Mouse (Mus musculus): ENCODE results near the gene Kdm5b. TPM values are rescaled to one million over a fixed set of nuclear protein-coding genes. Genes with fewer than 3 reads are reported as not detected.
A peak's percentile ranks its signal among the peaks of the same experiment; 100 is the strongest.

Kdm5b gene
- polyA plus RNA-seq, 1 experiment from 2014 or later: 80.8 TPM

DNA sequence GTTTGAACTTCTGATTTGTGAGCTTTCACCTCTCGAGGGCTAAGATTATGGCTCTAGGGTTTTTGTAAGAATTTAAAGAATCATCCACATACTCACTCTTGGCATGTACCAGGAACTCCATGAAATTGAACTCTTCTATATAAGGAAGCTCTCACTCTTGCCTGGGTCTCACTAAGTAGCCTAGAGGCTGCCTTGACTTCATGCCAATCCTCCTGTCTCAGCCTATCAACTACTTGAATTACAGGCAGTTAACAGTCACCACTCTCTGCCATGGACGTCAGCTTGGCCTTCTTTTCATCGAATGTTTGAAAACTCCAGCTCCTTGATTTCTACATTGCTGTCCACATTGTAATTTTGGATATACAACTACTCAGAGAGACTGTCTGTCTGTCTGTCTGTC is 7.6 kb upstream of the Kdm5b start:
- Histone ChIP-seq H3K4me2 (no peak overlapping the region), H3K9me3 (no peaks in the 10 kb centered on the region), H3K36me3 (no peaks in the 10 kb centered on the region), H3K4me1 (peaks cover 16% of the 10 kb centered on the region), H3K9ac (no peak overlapping the region), H3K27ac (no peak overlapping the region), H3K4me3 (no peak overlapping the region), H3K27me3 (no peaks in the 10 kb centered on the region)
- 57% methylated on average over 3 of the region's 3 CpGs for WGBS
- ATAC-seq (ENCODE audit: insufficient number of reproducible peaks, low FRiP score, low TSS enrichment, low read depth): no peak

DNA sequence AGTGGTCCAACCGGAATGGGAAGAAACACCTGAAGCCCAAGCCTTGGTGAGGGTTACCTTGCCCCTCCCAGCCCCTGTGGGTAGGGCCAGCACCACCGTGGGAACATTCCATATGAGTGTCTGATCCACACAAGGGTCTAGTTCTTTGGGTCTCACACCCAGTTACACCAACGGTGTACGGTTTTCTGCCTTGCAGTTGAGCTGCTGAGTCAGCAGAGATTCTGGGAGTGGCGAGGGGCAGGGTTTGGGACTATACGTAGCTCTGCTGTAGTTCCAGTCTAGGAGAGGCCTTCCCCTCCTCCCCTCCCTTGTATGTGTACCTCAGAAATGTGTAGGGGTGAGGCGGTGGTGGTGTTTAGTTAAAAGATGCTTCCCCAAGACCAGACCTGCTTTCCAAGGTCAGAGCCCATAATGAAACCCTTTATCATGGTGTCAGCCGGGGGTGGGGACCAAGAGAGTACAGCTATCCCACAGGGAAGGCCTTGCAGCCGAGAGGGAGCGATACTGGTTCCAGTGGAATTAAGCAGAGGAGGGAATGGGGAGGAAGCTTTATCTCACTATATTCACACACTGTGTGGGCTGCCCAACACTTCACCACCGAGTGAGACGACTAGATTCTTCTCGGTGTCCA is 4.6 kb upstream of the Kdm5b start:
- H3K27me3 ChIP-seq: no peaks in the 10 kb centered on the region
- no peak overlapping the region for H3K9ac ChIP-seq
- 23% methylated on average over 13 of the region's 13 CpGs for WGBS
- H3K36me3 ChIP-seq: no peaks in the 10 kb centered on the region
- peak overlapping the region; percentile 68 for H3K4me3 ChIP-seq
- H3K4me2 ChIP-seq: peak overlapping the region; percentile 84
- no peaks in the 10 kb centered on the region for H3K9me3 ChIP-seq
- no peak; the same call in 1 of the 2 replicates for ATAC-seq (ENCODE audit: insufficient number of reproducible peaks, low FRiP score, low TSS enrichment, low read depth)
- H3K27ac ChIP-seq: peak overlapping the region; percentile 97
- peaks cover 16% of the 10 kb centered on the region for H3K4me1 ChIP-seq

DNA sequence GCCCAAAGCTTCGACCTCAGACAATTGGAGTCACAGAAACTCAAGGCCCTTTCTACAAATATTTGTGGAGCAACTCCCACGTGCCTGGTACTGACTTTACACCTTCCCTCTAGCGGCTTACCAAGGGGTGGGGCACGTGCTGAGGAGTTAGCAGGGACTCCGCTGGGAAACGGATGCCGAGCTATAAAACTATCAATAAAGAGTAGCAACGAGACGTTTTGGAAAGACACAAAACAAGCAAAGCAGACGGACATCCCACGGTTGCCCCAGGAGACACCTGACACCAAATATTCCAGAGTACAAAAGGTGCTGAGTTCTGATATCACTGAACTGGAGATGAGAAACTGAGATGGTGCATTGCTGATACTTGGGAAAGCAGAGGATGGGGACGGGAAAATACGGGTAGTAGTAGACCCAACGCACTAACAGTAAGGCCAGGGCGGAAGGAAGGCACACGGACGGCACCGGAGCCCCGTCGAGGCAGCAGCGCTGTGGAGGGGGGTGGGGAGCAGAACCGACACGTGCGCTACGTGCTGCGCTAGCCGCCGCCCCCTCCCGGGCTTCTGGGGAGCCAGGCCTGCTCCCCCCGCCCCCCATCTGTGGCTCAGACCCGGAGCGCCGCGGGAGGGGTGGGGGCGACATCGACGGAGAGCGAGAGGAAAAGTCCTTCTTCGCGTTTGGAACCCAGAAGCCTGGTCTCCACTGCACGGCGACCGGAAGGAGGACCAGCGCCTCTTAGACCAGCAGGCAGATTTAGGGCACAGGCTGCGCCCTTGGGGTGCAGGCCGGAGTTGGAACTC is 3.9 kb upstream of the Kdm5b start:
- Histone ChIP-seq H3K4me2 (peak overlapping the region; percentile 84), H3K27ac (peak overlapping the region; percentile 97), H3K4me3 (peak overlapping the region; percentile 68), H3K4me1 (peaks cover 16% of the 10 kb centered on the region), H3K36me3 (no peaks in the 10 kb centered on the region), H3K27me3 (no peaks in the 10 kb centered on the region), H3K9me3 (no peaks in the 10 kb centered on the region), H3K9ac (peak overlapping the region; percentile 80)
- ATAC-seq (ENCODE audit: insufficient number of reproducible peaks, low FRiP score, low TSS enrichment, low read depth): peak; percentile 56
- under 1% methylated on average over 46 of the region's 46 CpGs for WGBS

DNA sequence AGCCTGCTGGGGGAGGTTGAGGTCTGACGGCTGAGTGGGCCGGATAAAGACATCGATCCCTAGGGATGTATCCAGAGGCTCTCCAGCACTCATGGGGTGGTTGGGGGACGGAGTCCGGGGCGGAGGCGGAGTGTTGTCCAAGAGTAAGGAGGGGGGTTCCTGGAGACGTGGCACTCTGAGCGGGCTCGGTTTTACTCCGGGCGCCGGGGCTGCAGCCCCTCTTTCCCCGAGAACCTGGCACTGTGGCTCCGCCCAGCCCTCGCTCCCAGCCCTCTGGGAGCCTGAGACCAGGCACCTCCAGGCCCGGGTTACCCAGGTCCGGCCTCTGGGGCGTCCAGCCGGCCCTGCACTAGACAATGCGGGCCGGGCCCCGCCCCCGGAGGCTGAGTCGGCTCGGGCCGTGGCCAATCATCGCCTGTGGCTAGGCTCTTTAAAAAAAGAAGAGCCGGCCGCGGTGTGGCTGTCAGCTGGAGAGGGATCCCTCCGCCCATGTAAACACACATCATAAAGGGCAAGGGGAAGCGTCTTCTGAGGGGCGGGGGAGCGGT is 3.2 kb upstream of the Kdm5b start:
- H3K4me2 ChIP-seq: peak overlapping the region; percentile 84
- H3K9me3 ChIP-seq: no peaks in the 10 kb centered on the region
- peak; percentile 92 for ATAC-seq (ENCODE audit: insufficient number of reproducible peaks, low FRiP score, low TSS enrichment, low read depth)
- no peaks in the 10 kb centered on the region for H3K36me3 ChIP-seq
- no peaks in the 10 kb centered on the region for H3K27me3 ChIP-seq
- peak overlapping the region; percentile 68 for H3K4me3 ChIP-seq
- H3K27ac ChIP-seq: peak overlapping the region; percentile 97
- peaks cover 18% of the 10 kb centered on the region for H3K4me1 ChIP-seq
- H3K9ac ChIP-seq: peak overlapping the region; percentile 80
- under 1% methylated on average over 35 of the region's 35 CpGs for WGBS

DNA sequence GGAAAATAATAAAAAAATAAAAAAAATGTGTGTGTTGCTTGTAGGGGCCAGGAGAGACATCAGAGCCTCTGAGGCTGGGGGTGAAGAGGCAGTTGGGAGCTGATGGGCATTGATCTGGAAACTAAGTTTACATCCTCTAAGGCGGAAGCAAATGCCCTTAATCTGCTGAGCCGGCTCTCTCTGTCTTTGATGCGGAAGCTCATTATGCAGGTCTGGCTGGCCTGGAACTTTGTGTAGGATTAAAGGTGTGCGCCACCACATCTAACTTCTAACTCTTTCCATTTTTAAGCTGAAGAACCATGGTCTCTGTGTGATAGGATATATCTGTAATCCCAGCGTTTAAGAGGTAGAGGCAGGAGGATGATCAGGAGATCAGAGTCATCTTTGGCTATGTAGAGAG is 1.5 kb upstream of the Kdm5b start:
- Histone ChIP-seq H3K9me3 (no peaks in the 10 kb centered on the region), H3K4me2 (no peak overlapping the region), H3K27ac (no peak overlapping the region), H3K4me1 (peaks cover 28% of the 10 kb centered on the region), H3K27me3 (no peaks in the 10 kb centered on the region), H3K36me3 (no peaks in the 10 kb centered on the region), H3K9ac (no peak overlapping the region), H3K4me3 (no peak overlapping the region)
- 56% methylated on average over 5 of the region's 5 CpGs for WGBS
- no peak for ATAC-seq (ENCODE audit: insufficient number of reproducible peaks, low FRiP score, low TSS enrichment, low read depth)

DNA sequence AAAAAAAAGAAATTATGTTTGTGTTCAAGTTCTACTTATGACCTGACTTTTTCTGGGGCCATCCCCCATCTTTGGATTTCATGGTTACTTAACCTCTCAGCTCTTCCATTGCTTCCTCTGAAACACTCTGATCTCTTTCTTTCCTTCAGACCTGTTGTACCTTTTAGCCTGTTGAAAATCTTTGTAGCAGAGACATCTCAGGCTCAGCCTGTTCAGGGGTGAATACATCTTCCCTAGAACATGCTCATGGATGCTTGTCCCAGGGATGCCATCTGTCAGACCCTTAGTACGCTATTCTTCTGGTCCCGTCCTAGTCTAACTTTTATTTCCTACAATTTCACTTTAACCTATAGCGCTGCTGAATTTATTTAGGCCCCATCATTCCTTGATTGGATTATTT is 745 bp upstream of the Kdm5b start:
- WGBS: 70% methylated on average over 3 of the region's 3 CpGs
- Histone ChIP-seq H3K27ac (peak overlapping the region; percentile 96), H3K4me2 (no peak overlapping the region), H3K27me3 (no peaks in the 10 kb centered on the region), H3K4me1 (peaks cover 32% of the 10 kb centered on the region), H3K9ac (no peak overlapping the region), H3K9me3 (no peaks in the 10 kb centered on the region), H3K36me3 (no peaks in the 10 kb centered on the region), H3K4me3 (no peak overlapping the region)
- no peak for ATAC-seq (ENCODE audit: insufficient number of reproducible peaks, low FRiP score, low TSS enrichment, low read depth)

DNA sequence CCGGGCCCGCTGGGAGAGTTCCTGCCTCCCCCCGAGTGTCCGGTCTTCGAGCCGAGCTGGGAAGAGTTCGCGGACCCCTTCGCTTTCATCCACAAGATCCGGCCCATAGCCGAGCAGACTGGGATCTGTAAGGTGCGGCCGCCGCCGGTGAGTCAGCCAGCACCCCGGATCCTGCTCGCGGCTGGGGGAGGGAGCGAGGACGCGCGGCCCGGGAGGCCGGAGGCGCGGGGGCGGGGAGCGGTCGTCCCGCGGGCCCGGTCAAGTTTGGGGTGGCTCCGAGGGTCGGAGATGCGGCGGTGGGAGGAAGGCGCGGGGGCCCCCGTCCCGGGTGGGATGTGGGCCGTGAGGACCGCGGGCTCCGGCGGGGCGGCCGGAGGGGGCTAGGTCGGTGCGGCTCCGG is 425 bp downstream of the Kdm5b start:
- Histone ChIP-seq H3K4me3 (peak overlapping the region; percentile 96), H3K9ac (peak overlapping the region; percentile 98), H3K4me2 (peak overlapping the region; percentile 51), H3K36me3 (no peaks in the 10 kb centered on the region), H3K4me1 (peaks cover 34% of the 10 kb centered on the region), H3K27ac (peak overlapping the region; percentile 96), H3K9me3 (no peaks in the 10 kb centered on the region), H3K27me3 (no peaks in the 10 kb centered on the region)
- WGBS: under 1% methylated on average over 49 of the region's 50 CpGs
- no peak for ATAC-seq (ENCODE audit: insufficient number of reproducible peaks, low FRiP score, low TSS enrichment, low read depth)

DNA sequence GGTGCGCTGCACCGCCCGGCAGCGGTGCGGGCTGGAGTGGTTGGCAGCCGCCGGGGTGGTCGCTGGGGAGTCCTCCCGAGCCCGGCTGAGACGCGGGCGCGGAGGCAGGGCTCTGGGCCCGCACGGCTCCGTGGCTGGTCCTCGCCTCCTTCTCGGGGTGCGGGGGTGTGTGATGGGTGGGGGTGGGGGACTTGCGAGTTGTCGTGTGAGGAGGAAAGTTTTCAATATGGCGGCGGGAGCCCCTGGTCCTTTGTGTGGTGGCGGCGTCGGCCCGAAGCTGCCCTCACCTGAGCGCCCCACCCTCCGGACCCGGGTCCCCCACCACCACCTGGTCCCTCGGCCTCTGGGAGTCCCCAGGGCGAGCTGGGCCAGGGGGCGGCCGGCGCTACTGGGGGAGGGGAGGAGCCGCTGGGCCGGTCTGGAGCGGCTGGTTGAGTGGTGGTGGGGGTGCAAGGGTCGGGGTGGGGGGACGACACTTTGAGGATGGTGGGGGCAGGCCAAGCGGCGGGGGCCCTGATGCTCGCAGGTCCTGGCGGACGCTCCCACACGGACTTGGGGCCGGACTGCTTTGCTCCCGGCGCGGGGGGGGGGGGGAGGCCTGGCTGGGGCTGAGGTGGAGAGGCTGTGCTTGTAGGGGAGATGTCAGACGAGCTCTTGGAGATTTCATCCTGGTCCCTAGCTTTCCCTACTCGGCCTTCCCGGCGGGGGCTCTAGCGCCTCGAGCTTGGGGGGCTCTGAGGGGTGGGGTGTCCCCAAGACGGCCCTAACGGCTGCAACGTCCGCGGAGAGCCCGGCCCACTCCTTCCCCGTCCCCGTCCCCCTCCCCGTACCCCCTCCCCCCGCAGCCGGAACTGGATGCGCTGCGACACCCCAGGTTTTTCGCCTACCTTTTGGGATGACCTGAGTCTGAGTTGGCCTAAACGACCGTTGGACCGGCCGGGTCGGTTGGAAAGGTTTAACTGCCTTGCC is 1.1 kb downstream of the Kdm5b start:
- ATAC-seq (ENCODE audit: insufficient number of reproducible peaks, low FRiP score, low TSS enrichment, low read depth): no peak; the same call in 1 of the 2 replicates

DNA sequence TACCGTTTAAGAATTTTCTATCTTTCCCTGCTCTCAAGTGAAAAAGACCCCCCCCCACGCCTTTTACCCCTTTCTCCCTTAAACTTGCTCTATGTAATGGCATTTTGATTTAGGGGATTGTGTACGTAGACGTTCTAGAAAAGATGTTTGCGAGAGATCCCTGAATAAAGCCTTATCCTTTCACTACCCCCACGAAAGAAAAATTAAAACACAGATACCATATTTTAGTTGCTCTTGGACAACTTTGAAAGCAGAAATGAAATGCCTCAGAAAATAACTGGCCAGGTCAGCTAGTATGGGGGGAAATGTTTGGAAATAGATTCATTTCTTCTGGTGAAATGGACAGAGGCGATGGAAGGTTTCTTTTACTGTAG is 1.8 kb downstream of the Kdm5b start:
- peak overlapping the region; percentile 51 for H3K4me2 ChIP-seq
- H3K4me1 ChIP-seq: peaks cover 33% of the 10 kb centered on the region
- ATAC-seq (ENCODE audit: insufficient number of reproducible peaks, low FRiP score, low TSS enrichment, low read depth): no peak
- H3K9ac ChIP-seq: peak overlapping the region; percentile 98
- H3K27ac ChIP-seq: peak overlapping the region; percentile 96
- H3K9me3 ChIP-seq: no peaks in the 10 kb centered on the region
- 6% methylated on average over 7 of the region's 7 CpGs for WGBS
- no peaks in the 10 kb centered on the region for H3K27me3 ChIP-seq
- no peaks in the 10 kb centered on the region for H3K36me3 ChIP-seq
- H3K4me3 ChIP-seq: peak overlapping the region; percentile 96

More for the DNA sequence above, 1.1 kb downstream of the Kdm5b start:
- peak overlapping the region; percentile 98 for H3K9ac ChIP-seq
- H3K4me1 ChIP-seq: peaks cover 33% of the 10 kb centered on the region
- no peaks in the 10 kb centered on the region for H3K36me3 ChIP-seq
- under 1% methylated on average over 62 of the region's 76 CpGs for WGBS
- no peaks in the 10 kb centered on the region for H3K9me3 ChIP-seq
- H3K27ac ChIP-seq: peak overlapping the region; percentile 96
- peak overlapping the region; percentile 51 for H3K4me2 ChIP-seq
- H3K4me3 ChIP-seq: peak overlapping the region; percentile 96
- no peaks in the 10 kb centered on the region for H3K27me3 ChIP-seq

DNA sequence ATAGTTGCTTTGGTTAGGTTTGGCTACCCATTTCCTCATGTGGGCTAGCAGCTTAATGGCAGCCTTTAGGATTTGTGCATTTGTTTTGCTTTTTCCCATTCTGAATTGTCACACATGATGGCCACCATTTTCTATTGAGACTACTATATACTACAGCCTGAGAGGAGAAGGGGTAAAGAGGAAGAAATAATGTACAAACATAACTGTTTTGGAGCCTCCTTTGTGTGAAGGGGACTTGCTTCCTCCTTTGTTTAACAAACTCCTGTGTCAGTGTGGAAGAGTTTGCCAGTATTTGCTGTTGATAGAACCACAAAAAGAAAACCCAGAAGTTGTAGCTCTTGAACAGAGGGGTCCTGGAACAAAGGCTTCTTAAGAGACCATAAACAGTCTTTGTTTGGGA is 2.5 kb downstream of the Kdm5b start:
- Histone ChIP-seq H3K9ac (0 out of 2 replicates have a peak overlapping the region, but pooled peaks have one; percentile 98), H3K4me1 (peaks cover 28% of the 10 kb centered on the region), H3K4me2 (peak overlapping the region; percentile 51), H3K9me3 (no peaks in the 10 kb centered on the region), H3K27ac (no peak overlapping the region), H3K36me3 (no peaks in the 10 kb centered on the region), H3K27me3 (no peaks in the 10 kb centered on the region), H3K4me3 (peak overlapping the region; percentile 96)
- ATAC-seq (ENCODE audit: insufficient number of reproducible peaks, low FRiP score, low TSS enrichment, low read depth): no peak

DNA sequence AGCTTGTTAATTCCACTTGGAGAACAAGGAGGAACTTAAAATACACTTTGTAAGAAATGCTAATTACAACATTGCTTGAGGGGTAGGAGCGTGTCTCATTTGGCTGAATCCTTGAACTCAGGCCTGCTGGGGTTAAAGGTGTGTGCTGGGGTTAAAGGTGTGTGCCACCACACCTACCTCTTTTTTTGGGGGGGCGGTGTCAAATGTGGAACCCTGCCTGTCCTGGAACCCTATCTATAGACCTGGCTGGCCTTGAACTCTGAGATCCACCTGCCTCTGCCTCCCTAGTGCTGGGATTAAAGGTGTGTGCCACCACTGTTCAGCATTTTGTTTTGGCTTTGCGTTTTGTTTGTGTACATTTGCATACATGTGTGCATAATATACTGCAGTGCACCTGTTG is 3.8 kb downstream of the Kdm5b start:
- no peak overlapping the region for H3K27ac ChIP-seq
- peaks cover 28% of the 10 kb centered on the region for H3K4me1 ChIP-seq
- H3K27me3 ChIP-seq: no peaks in the 10 kb centered on the region
- no peaks in the 10 kb centered on the region for H3K36me3 ChIP-seq
- H3K4me2 ChIP-seq: no peak overlapping the region
- no peak for ATAC-seq (ENCODE audit: insufficient number of reproducible peaks, low FRiP score, low TSS enrichment, low read depth)
- H3K4me3 ChIP-seq: no peak overlapping the region
- H3K9me3 ChIP-seq: no peaks in the 10 kb centered on the region
- no peak overlapping the region for H3K9ac ChIP-seq
- 88% methylated on average over 3 of the region's 3 CpGs for WGBS
